Mouse (Mus musculus): ENCODE data around the gene Hoxb8. TPM values are rescaled to one million over a fixed set of nuclear protein-coding genes. Genes with fewer than 3 reads are reported as not detected.

Gene Hoxb8
- polyA plus RNA-seq, 1 experiment from 2014 or later = 27.9 TPM

- no peaks in the 10 kb centered on the region; the same call in 1 of the 2 replicates for H3K36me3 ChIP-seq (ENCODE audit: control insufficient read depth, insufficient read depth, low read length)
- peak overlapping the region; percentile 100 for H3K27ac ChIP-seq (ENCODE audit: low read depth, low read length)
- peak overlapping the region; percentile 96 for H3K4me3 ChIP-seq (ENCODE audit: low read depth, low read length)
- H3K27me3 ChIP-seq (ENCODE audit: control insufficient read depth, insufficient read depth, low read length) = no peaks in the 10 kb centered on the region
- under 1% methylated on average over 31 of the region's 31 CpGs for whole genome bisulfite sequencing
- peak overlapping the region; percentile 100 for H3K4me2 ChIP-seq (ENCODE audit: low read depth)
- DNase-seq (ENCODE audit: low spot score) (peak; percentile 87), ATAC-seq (ENCODE audit: insufficient read depth, low FRiP score, low TSS enrichment) (peak; percentile 57)
- H3K9ac ChIP-seq (ENCODE audit: low read length) = peak overlapping the region; percentile 100
- no peaks in the 10 kb centered on the region for H3K9me3 ChIP-seq (ENCODE audit: control insufficient read depth, low read length)
- peaks cover 33% of the 10 kb centered on the region for H3K4me1 ChIP-seq (ENCODE audit: control insufficient read depth, insufficient read depth, low read length)
Measured at GRCm38 (mm10) chr11:96311520-96312417, 30.1 kb downstream of the Hoxb8 start.

GRCm38 (mm10) chr11:96313134-96313533 lies 31.4 kb downstream of the Hoxb8 start:
- DNase-seq (ENCODE audit: low spot score) (no peak), ATAC-seq (ENCODE audit: insufficient read depth, low FRiP score, low TSS enrichment) (no peak)
- peak overlapping the region; percentile 96 for H3K4me3 ChIP-seq (ENCODE audit: low read depth, low read length)
- no peaks in the 10 kb centered on the region for H3K9me3 ChIP-seq (ENCODE audit: control insufficient read depth, low read length)
- H3K27me3 ChIP-seq (ENCODE audit: control insufficient read depth, insufficient read depth, low read length) = no peaks in the 10 kb centered on the region
- H3K4me1 ChIP-seq (ENCODE audit: control insufficient read depth, insufficient read depth, low read length) = peaks cover 37% of the 10 kb centered on the region
- H3K27ac ChIP-seq (ENCODE audit: low read depth, low read length) = peak overlapping the region; percentile 100
- 12% methylated on average over 2 of the region's 2 CpGs for WGBS
- H3K9ac ChIP-seq (ENCODE audit: low read length) = peak overlapping the region; percentile 100
- peak overlapping the region; percentile 100 for H3K4me2 ChIP-seq (ENCODE audit: low read depth)
- H3K36me3 ChIP-seq (ENCODE audit: control insufficient read depth, insufficient read depth, low read length) = no peaks in the 10 kb centered on the region; the same call in 1 of the 2 replicates

GRCm38 (mm10) chr11:96313806-96314428 lies 32.2 kb downstream of the Hoxb8 start:
- H3K4me1 ChIP-seq (ENCODE audit: control insufficient read depth, insufficient read depth, low read length) = peaks cover 37% of the 10 kb centered on the region
- ATAC-seq (ENCODE audit: insufficient read depth, low FRiP score, low TSS enrichment) (no peak), DNase-seq (ENCODE audit: low spot score) (no peak)
- 1% methylated on average over 12 of the region's 12 CpGs for WGBS
- H3K27ac ChIP-seq (ENCODE audit: low read depth, low read length) = peak overlapping the region; percentile 100
- no peaks in the 10 kb centered on the region; the same call in 1 of the 2 replicates for H3K36me3 ChIP-seq (ENCODE audit: control insufficient read depth, insufficient read depth, low read length)
- peak overlapping the region; percentile 96 for H3K4me3 ChIP-seq (ENCODE audit: low read depth, low read length)
- no peaks in the 10 kb centered on the region for H3K27me3 ChIP-seq (ENCODE audit: control insufficient read depth, insufficient read depth, low read length)
- H3K9ac ChIP-seq (ENCODE audit: low read length) = peak overlapping the region; percentile 100
- H3K4me2 ChIP-seq (ENCODE audit: low read depth) = peak overlapping the region; percentile 100
- H3K9me3 ChIP-seq (ENCODE audit: control insufficient read depth, low read length) = no peaks in the 10 kb centered on the region

GRCm38 (mm10) chr11:96314671-96315343 lies 33.1 kb downstream of the Hoxb8 start:
- DNase-seq (ENCODE audit: low spot score) (no peak), ATAC-seq (ENCODE audit: insufficient read depth, low FRiP score, low TSS enrichment) (no peak)
- Histone ChIP-seq H3K9ac (ENCODE audit: low read length) (peak overlapping the region; percentile 100), H3K4me3 (ENCODE audit: low read depth, low read length) (peak overlapping the region; percentile 96), H3K4me1 (ENCODE audit: control insufficient read depth, insufficient read depth, low read length) (peaks cover 34% of the 10 kb centered on the region), H3K9me3 (ENCODE audit: control insufficient read depth, low read length) (no peaks in the 10 kb centered on the region), H3K27ac (ENCODE audit: low read depth, low read length) (peak overlapping the region; percentile 100), H3K27me3 (ENCODE audit: control insufficient read depth, insufficient read depth, low read length) (no peaks in the 10 kb centered on the region), H3K36me3 (ENCODE audit: control insufficient read depth, insufficient read depth, low read length) (no peaks in the 10 kb centered on the region; the same call in 1 of the 2 replicates), H3K4me2 (ENCODE audit: low read depth) (peak overlapping the region; percentile 100)
- WGBS = under 1% methylated on average over 34 of the region's 34 CpGs

- peak overlapping the region; percentile 100 for H3K9ac ChIP-seq (ENCODE audit: low read length)
- no peaks in the 10 kb centered on the region for H3K27me3 ChIP-seq (ENCODE audit: control insufficient read depth, insufficient read depth, low read length)
- peaks cover 32% of the 10 kb centered on the region for H3K4me1 ChIP-seq (ENCODE audit: control insufficient read depth, insufficient read depth, low read length)
- peak overlapping the region; percentile 96 for H3K4me3 ChIP-seq (ENCODE audit: low read depth, low read length)
- 0% methylated on average over 5 of the region's 5 CpGs for WGBS
- H3K36me3 ChIP-seq (ENCODE audit: control insufficient read depth, insufficient read depth, low read length) = no peaks in the 10 kb centered on the region; the same call in 1 of the 2 replicates
- peak overlapping the region; percentile 100 for H3K4me2 ChIP-seq (ENCODE audit: low read depth)
- H3K27ac ChIP-seq (ENCODE audit: low read depth, low read length) = peak overlapping the region; percentile 100
- no peak for ATAC-seq (ENCODE audit: insufficient read depth, low FRiP score, low TSS enrichment)
- DNase-seq (ENCODE audit: low spot score) = no peak
- no peaks in the 10 kb centered on the region for H3K9me3 ChIP-seq (ENCODE audit: control insufficient read depth, low read length)
Measured at GRCm38 (mm10) chr11:96315344-96315681, 33.6 kb downstream of the Hoxb8 start.

- peak overlapping the region; percentile 100 for H3K4me2 ChIP-seq (ENCODE audit: low read depth)
- H3K9me3 ChIP-seq (ENCODE audit: control insufficient read depth, low read length) = no peaks in the 10 kb centered on the region
- no peak for DNase-seq (ENCODE audit: low spot score)
- H3K27me3 ChIP-seq (ENCODE audit: control insufficient read depth, insufficient read depth, low read length) = no peaks in the 10 kb centered on the region
- peak overlapping the region; percentile 100 for H3K27ac ChIP-seq (ENCODE audit: low read depth, low read length)
- peak overlapping the region; percentile 100 for H3K9ac ChIP-seq (ENCODE audit: low read length)
- 2% methylated on average over 18 of the region's 18 CpGs for WGBS
- peak overlapping the region; percentile 96 for H3K4me3 ChIP-seq (ENCODE audit: low read depth, low read length)
- no peak for ATAC-seq (ENCODE audit: insufficient read depth, low FRiP score, low TSS enrichment)
- H3K4me1 ChIP-seq (ENCODE audit: control insufficient read depth, insufficient read depth, low read length) = peaks cover 30% of the 10 kb centered on the region
- peaks cover 2% of the 10 kb centered on the region; the same call in 1 of the 2 replicates for H3K36me3 ChIP-seq (ENCODE audit: control insufficient read depth, insufficient read depth, low read length)
Measured at GRCm38 (mm10) chr11:96316696-96317607, 35.2 kb downstream of the Hoxb8 start.

- DNase-seq (ENCODE audit: low spot score) = peak; percentile 83
- WGBS = under 1% methylated on average over 28 of the region's 28 CpGs
Measured at GRCm38 (mm10) chr11:96317608-96318367, 36.1 kb downstream of the Hoxb8 start, which contains the start of gene Hoxb4. Gene Hoxb4 (plus strand): TSS chr11:96318267.

More at GRCm38 (mm10) chr11:96317608-96318367, 36.1 kb downstream of the Hoxb8 start, which contains the start of gene Hoxb4:
- peaks cover 36% of the 10 kb centered on the region for H3K4me1 ChIP-seq (ENCODE audit: control insufficient read depth, insufficient read depth, low read length)
- peak within 1 kb of the TSS; percentile 100 for H3K4me2 ChIP-seq (ENCODE audit: low read depth)
- peak; percentile 11 for ATAC-seq (ENCODE audit: insufficient read depth, low FRiP score, low TSS enrichment)
- peak within 1 kb of the TSS; percentile 96 for H3K4me3 ChIP-seq (ENCODE audit: low read depth, low read length)
- peak within 1 kb of the TSS; percentile 100 for H3K27ac ChIP-seq (ENCODE audit: low read depth, low read length)
- peaks cover 2% of the 10 kb centered on the region; the same call in 1 of the 2 replicates for H3K36me3 ChIP-seq (ENCODE audit: control insufficient read depth, insufficient read depth, low read length)
- H3K27me3 ChIP-seq (ENCODE audit: control insufficient read depth, insufficient read depth, low read length) = no peaks in the 10 kb centered on the region
- H3K9ac ChIP-seq (ENCODE audit: low read length) = peak within 1 kb of the TSS; percentile 100
- H3K9me3 ChIP-seq (ENCODE audit: control insufficient read depth, low read length) = no peaks in the 10 kb centered on the region

Data from neural tube, embryonic 11.5 days (tissue).